Mouse (Mus musculus) stomach, postnatal 0 days (tissue): ENCODE results near the gene Zc3hc1. TPM values are rescaled to one million over a fixed set of nuclear protein-coding genes. Genes with fewer than 3 reads are reported as not detected.

ENCODE experiments used
- ATAC-seq: fragments of 200-750 bp; cut with Nextera tagmentation; 2 replicates; pipeline ENCODE4 v1.8.0; 2017; ENCODE audit not compliant: low FRiP score, low TSS enrichment
- DNase-seq: peaks from one replicate; pipeline ENCODE4 v3.0.0-alpha.2; 2016; ENCODE audit warnings: low spot score
- H3K27ac ChIP-seq: fragments of 300-500 bp; sonication (generic); replicated peaks from 2 replicates; pipeline ENCODE4 v1.5.1; 2014; ENCODE audit warnings: mild to moderate bottlenecking, control low read depth
- H3K27me3 ChIP-seq: fragments of 300-500 bp; sonication (generic); 2 replicates; pipeline ENCODE4 v1.6.1; 2014; ENCODE audit warnings: low read length; ENCODE audit not compliant: control insufficient read depth, insufficient read depth
- H3K36me3 ChIP-seq: fragments of 300-500 bp; sonication (generic); 2 replicates; pipeline ENCODE4 v1.6.1; 2014; ENCODE audit warnings: low read length, mixed read lengths; ENCODE audit not compliant: control insufficient read depth, insufficient read depth
- H3K4me1 ChIP-seq: fragments of 300-500 bp; sonication (generic); replicated peaks from 2 replicates; pipeline ENCODE4 v1.6.1; 2014; ENCODE audit warnings: antibody characterized with exemption; ENCODE audit not compliant: control insufficient read depth, insufficient read depth
- H3K4me2 ChIP-seq: fragments of 300-500 bp; sonication (generic); replicated peaks from 2 replicates; pipeline ENCODE4 v1.6.1; 2014; ENCODE audit warnings: low read depth, mild to moderate bottlenecking, control low read depth, moderate library complexity
- H3K4me3 ChIP-seq: fragments of 300-500 bp; sonication (generic); 2 replicates; pipeline ENCODE4 v1.5.1; 2014; ENCODE audit warnings: low read depth, low read length, control low read depth
- H3K9ac ChIP-seq: fragments of 300-500 bp; sonication (generic); 2 replicates; pipeline ENCODE4 v1.6.1; 2014; ENCODE audit warnings: mild to moderate bottlenecking, low read length, control low read depth, mixed read lengths
- H3K9me3 ChIP-seq: fragments of 300-500 bp; sonication (generic); 2 replicates; pipeline ENCODE4 v1.6.1; 2016; ENCODE audit warnings: low read length; ENCODE audit not compliant: control insufficient read depth
- CTCF ChIP-seq: IDR thresholded peaks from 2 replicates; pipeline ENCODE4 v1.5.1; 2016; ENCODE audit warnings: antibody characterized with exemption, low read depth, mild to moderate bottlenecking, moderate library complexity
- EP300 ChIP-seq: optimal IDR thresholded peaks from 2 replicates; pipeline ENCODE3; 2016; ENCODE audit warnings: antibody characterized with exemption
- WGBS: fragments of 180-500 bp; shearing (Covaris S2); extraction: QIAGEN DNeasy Blood & Tissue Kit; methylation state at CpG from one replicate; pipeline ENCODE4 v1.1.7; 2014; 5-methylcytosine and 5-hydroxymethylcytosine counted together
- polyA plus RNA-seq: library from polyadenylated mRNA; unstranded; fragments of >200 nt; fragmentation: Nextera tagmentation; extraction: Ambion mirVana; gene quantifications from 2 replicates; pipeline ENCODE4 v1.2.1, GENCODE M21; 2015

Gene Zc3hc1
- polyA plus RNA-seq, 1 experiment from 2014 or later = 16.4 TPM

DNA sequence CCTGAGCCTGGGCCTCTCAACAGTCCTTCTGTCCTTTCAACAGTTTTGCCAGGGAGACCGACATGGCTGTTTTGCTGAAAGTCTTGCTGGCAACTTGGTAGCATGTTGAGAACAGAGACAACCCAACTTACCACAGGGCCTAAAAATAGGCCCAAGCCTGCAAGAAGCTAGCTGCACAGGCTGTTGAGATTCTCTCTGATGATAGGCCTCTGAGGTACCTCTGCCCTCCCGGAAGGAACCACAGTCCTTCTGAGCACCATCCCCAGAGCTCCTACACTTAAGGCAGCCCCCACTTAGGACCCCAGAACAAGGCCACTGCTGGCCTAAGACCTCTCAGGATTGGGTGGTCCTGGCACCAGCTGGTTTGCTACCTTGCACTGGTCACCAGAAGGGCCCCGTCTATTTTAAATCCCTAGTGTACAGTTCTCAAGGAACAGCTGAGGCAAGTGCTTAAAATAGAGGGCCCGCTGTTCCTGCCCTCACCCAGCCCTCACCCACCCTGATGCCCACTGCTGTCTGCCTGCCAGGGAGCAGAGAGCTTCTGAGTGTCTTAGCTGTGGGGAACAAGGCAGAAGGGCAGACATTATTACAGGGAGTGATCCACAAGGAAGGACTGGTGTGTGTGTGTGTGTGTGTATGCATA is 50.5 kb downstream of the Zc3hc1 start:
- Histone ChIP-seq H3K36me3 (no peaks in the 10 kb centered on the region), H3K4me1 (no peaks in the 10 kb centered on the region), H3K4me3 (no peak overlapping the region), H3K9me3 (no peaks in the 10 kb centered on the region), H3K9ac (no peak overlapping the region), H3K27ac (no peak overlapping the region), H3K4me2 (no peak overlapping the region), H3K27me3 (no peaks in the 10 kb centered on the region)
- DNase-seq (no peak), ATAC-seq (no peak)
- no peak for TF ChIP-seq CTCF
- 89% methylated on average over 4 of the region's 4 CpGs for WGBS

DNA sequence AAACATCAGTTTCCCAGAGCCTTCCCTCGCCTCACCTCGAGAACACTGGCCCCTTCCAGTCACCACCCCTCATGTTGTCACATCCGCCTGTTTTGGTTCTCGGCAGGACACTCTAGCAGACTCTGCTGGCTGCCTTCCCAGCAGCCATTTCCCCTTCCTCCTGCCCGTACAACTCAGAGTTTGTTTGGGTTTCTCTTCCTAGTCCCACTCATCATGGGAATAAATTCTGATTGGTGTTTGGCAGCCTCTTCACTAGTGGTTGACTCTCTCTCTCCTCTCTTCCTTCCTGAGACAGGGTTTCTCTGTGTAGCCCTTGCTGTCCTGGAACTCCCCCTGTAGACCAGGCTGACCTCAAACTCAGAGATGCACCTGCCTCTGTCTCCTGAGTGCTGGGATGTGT is 53.9 kb downstream of the Zc3hc1 start:
- H3K4me3 ChIP-seq = no peak overlapping the region

DNA sequence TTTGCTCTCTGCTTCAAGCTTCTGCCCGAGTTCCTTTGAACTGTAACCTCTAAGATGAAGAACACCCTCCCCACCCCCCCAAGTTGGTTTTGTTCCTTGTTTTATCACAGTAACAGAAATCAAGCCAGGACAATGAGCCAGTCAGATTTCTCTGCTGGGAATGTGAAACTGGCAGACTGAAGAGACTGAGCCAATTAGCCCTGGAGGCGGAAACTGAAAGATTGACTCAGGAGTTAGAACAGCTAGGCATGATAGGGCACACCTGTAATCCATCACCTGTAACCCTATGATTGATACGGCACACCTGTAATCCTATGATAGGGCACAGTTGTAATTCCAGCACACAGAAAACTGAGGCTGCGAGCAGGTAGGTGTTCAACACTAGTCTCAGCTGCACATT is 58.6 kb downstream of the Zc3hc1 start:
- Histone ChIP-seq H3K4me2 (no peak overlapping the region), H3K4me1 (no peaks in the 10 kb centered on the region), H3K4me3 (no peak overlapping the region), H3K27ac (0 out of 2 replicates have a peak overlapping the region, but pooled peaks have one; percentile 35), H3K9me3 (no peaks in the 10 kb centered on the region), H3K36me3 (no peaks in the 10 kb centered on the region), H3K9ac (no peak overlapping the region), H3K27me3 (no peaks in the 10 kb centered on the region)
- WGBS = 35% methylated on average over 4 of the region's 4 CpGs
- DNase-seq (peak; percentile 47), ATAC-seq (peak; percentile 76)
- TF ChIP-seq CTCF (no peak), EP300 (no peak)

More for the DNA sequence above, 53.9 kb downstream of the Zc3hc1 start:
- WGBS = 6% methylated on average over 5 of the region's 5 CpGs
- Histone ChIP-seq H3K4me1 (no peaks in the 10 kb centered on the region), H3K27me3 (no peaks in the 10 kb centered on the region), H3K27ac (peak overlapping the region; percentile 4; the same call in 1 of the 2 replicates), H3K9me3 (no peaks in the 10 kb centered on the region), H3K9ac (0 out of 2 replicates have a peak overlapping the region, but pooled peaks have one; percentile 2), H3K36me3 (no peaks in the 10 kb centered on the region), H3K4me2 (peak overlapping the region; percentile 24)
- no peak; the same call in 1 of the 2 replicates for TF ChIP-seq CTCF
- TF ChIP-seq EP300 = no peak
- ATAC-seq (peak; percentile 62; the same call in 1 of the 2 replicates), DNase-seq (peak; percentile 49)

DNA sequence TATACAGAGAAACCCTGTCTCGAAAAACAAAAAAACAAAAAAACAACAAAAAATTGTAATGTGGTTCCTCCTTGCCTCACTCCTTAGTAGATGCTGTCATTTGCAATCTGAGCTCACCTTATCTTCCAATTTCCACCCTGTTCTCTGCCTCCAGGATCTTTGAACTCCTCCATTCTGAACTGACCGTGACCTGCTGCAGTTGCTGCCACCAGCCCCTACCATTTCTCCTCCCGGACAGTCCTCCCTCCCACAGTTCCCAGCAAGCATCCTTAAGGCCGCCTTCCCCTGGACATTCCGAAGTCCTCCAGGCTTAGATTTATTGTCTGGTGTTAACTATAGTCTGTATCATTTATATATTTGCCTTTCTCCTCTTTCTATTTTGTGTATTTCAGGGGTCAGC is 60.1 kb downstream of the Zc3hc1 start:
- no peak for ATAC-seq
- no peak overlapping the region for H3K4me3 ChIP-seq
- no peaks in the 10 kb centered on the region for H3K27me3 ChIP-seq
- TF ChIP-seq EP300 (no peak), CTCF (no peak)
- no peaks in the 10 kb centered on the region for H3K4me1 ChIP-seq
- H3K27ac ChIP-seq = no peak overlapping the region
- no peak for DNase-seq
- no peak overlapping the region for H3K9ac ChIP-seq
- H3K4me2 ChIP-seq = no peak overlapping the region
- H3K36me3 ChIP-seq = no peaks in the 10 kb centered on the region
- 78% methylated on average over 5 of the region's 5 CpGs for WGBS
- no peaks in the 10 kb centered on the region for H3K9me3 ChIP-seq

DNA sequence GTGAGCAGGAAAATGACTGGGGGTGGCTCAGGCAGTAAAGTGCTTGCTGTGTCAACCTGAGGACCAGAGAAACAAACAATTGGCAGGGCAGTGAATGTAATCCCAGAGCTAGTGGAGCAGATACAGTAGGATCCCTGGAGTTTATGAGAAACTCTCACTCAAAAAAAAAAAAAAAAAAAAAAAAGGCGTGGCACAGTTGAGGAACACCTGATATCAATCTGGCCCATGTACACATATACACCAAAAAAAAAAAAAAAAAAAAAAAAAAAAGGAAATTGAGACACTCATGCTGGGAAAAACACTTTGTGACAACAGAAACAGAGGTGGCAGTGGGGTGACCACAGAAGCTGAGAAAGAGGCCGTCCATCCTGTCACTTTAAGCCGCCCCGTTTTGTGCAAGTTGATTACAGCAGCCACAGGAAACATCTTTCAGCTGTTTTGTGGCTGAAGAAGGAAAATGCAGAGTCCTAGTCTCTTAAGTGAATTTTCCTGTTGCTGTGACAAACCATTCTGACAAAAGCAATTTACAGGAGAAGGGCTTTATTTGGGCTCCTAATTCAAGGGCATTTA is 64.8 kb downstream of the Zc3hc1 start:
- no peak for DNase-seq
- 47% methylated on average over 4 of the region's 4 CpGs for WGBS

DNA sequence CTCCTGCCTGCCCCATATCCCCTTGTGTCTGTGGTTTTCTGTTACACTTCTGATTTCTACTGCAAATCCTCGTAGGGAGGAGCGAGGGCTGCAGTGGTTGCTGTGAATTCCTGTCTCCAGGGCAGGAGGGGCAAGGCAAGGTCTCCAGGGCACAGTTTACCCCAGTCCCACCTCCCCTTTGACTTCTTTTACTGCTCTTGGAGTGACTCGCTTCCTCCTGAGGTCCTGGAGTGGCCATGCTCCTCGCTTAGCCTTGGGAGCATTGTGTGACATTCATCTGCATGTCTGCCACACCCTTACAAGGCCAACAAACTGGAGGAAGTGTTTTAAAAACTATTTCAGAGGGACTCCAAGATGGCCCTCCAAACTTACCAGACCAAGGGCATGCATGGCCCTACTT is 69.8 kb downstream of the Zc3hc1 start:
- DNase-seq (no peak), ATAC-seq (peak; percentile 54; the same call in 1 of the 2 replicates)
- no peaks in the 10 kb centered on the region for H3K36me3 ChIP-seq
- H3K4me3 ChIP-seq = no peak overlapping the region
- no peaks in the 10 kb centered on the region for H3K4me1 ChIP-seq
- H3K9me3 ChIP-seq = no peaks in the 10 kb centered on the region
- no peak overlapping the region for H3K27ac ChIP-seq
- no peak overlapping the region for H3K9ac ChIP-seq
- H3K4me2 ChIP-seq = no peak overlapping the region
- no peak for TF ChIP-seq EP300
- no peak for TF ChIP-seq CTCF
- H3K27me3 ChIP-seq = no peaks in the 10 kb centered on the region
- WGBS = 40% methylated on average over 4 of the region's 4 CpGs

More for the DNA sequence above, 64.8 kb downstream of the Zc3hc1 start:
- H3K9ac ChIP-seq = no peak overlapping the region
- no peak overlapping the region for H3K4me3 ChIP-seq
- TF ChIP-seq CTCF (no peak), EP300 (no peak)
- ATAC-seq = no peak
- H3K27me3 ChIP-seq = no peaks in the 10 kb centered on the region
- H3K9me3 ChIP-seq = no peaks in the 10 kb centered on the region
- no peak overlapping the region for H3K4me2 ChIP-seq
- no peak overlapping the region; the same call in 1 of the 2 replicates for H3K27ac ChIP-seq
- no peaks in the 10 kb centered on the region for H3K36me3 ChIP-seq
- no peaks in the 10 kb centered on the region for H3K4me1 ChIP-seq
